Mouse (Mus musculus): ENCODE measurements around the gene Gm17334. TPM values are rescaled to one million over a fixed set of nuclear protein-coding genes. Genes with fewer than 3 reads are reported as not detected.

Gm17334 gene
- polyA plus RNA-seq, 1 experiment from 2014 or later = not detected

- under 1% methylated on average over 40 of the region's 40 CpGs for WGBS
- Histone ChIP-seq H3K4me3 (peak within 1 kb of the TSS; percentile 91), H3K4me1 (replicated peaks) (peaks cover 11% of the 10 kb centered on the region), H3K36me3 (peaks cover 10% of the 10 kb centered on the region), H3K4me2 (peak within 1 kb of the TSS; percentile 89), H3K27me3 (no peaks in the 10 kb centered on the region), H3K9ac (peak within 1 kb of the TSS; percentile 81), H3K27ac (peak within 1 kb of the TSS; percentile 86), H3K9me3 (replicated peaks) (no peaks in the 10 kb centered on the region)
- ATAC-seq (replicated peaks; ENCODE audit: insufficient number of reproducible peaks, insufficient read depth, low FRiP score, low read depth) = peak; percentile 89
Observed at GRCm38 (mm10) chr11:53769760-53770124, 3.2 kb downstream of the Gm17334 start, which contains the start of gene Irf1. Gene Irf1, plus strand, starts transcription at chr11:53770014.

GRCm38 (mm10) chr11:53769185-53769576 is 3.8 kb downstream of the Gm17334 start:
- 53% methylated on average over 12 of the region's 12 CpGs for WGBS
- H3K9me3 ChIP-seq (replicated peaks) = no peaks in the 10 kb centered on the region
- H3K4me1 ChIP-seq (replicated peaks) = peaks cover 16% of the 10 kb centered on the region
- peaks cover 8% of the 10 kb centered on the region for H3K36me3 ChIP-seq
- no peaks in the 10 kb centered on the region for H3K27me3 ChIP-seq
- peak overlapping the region; percentile 89 for H3K4me2 ChIP-seq
- peak overlapping the region; percentile 91 for H3K4me3 ChIP-seq
- peak overlapping the region; percentile 46; the same call in 1 of the 2 replicates for H3K27ac ChIP-seq
- H3K9ac ChIP-seq = no peak overlapping the region
- ATAC-seq (replicated peaks; ENCODE audit: insufficient number of reproducible peaks, insufficient read depth, low FRiP score, low read depth) = no peak

- Histone ChIP-seq H3K4me2 (no peak overlapping the region; the same call in 1 of the 2 replicates), H3K4me1 (replicated peaks) (peaks cover 22% of the 10 kb centered on the region), H3K27me3 (no peaks in the 10 kb centered on the region), H3K9ac (no peak overlapping the region), H3K36me3 (peaks cover 3% of the 10 kb centered on the region), H3K9me3 (replicated peaks) (no peaks in the 10 kb centered on the region), H3K27ac (no peak overlapping the region), H3K4me3 (no peak overlapping the region)
- no peak for ATAC-seq (replicated peaks; ENCODE audit: insufficient number of reproducible peaks, insufficient read depth, low FRiP score, low read depth)
- 78% methylated on average over 13 of the region's 13 CpGs for WGBS
Observed at GRCm38 (mm10) chr11:53768422-53769184, 4.4 kb downstream of the Gm17334 start.

- Histone ChIP-seq H3K9me3 (replicated peaks) (no peaks in the 10 kb centered on the region), H3K4me2 (no peak overlapping the region), H3K27ac (peak overlapping the region; percentile 93), H3K4me1 (replicated peaks) (peaks cover 49% of the 10 kb centered on the region), H3K9ac (no peak overlapping the region), H3K27me3 (no peaks in the 10 kb centered on the region), H3K4me3 (no peak overlapping the region), H3K36me3 (no peaks in the 10 kb centered on the region)
- ATAC-seq (replicated peaks; ENCODE audit: insufficient number of reproducible peaks, insufficient read depth, low FRiP score, low read depth) = no peak
- 54% methylated on average over 5 of the region's 5 CpGs for WGBS
Observed at GRCm38 (mm10) chr11:53764581-53764980, 8.4 kb downstream of the Gm17334 start.

- H3K9ac ChIP-seq = peak overlapping the region; percentile 63
- WGBS = 2% methylated on average over 33 of the region's 33 CpGs
- H3K27me3 ChIP-seq = no peaks in the 10 kb centered on the region
- no peaks in the 10 kb centered on the region for H3K36me3 ChIP-seq
- peak overlapping the region; percentile 75 for H3K4me2 ChIP-seq
- no peaks in the 10 kb centered on the region for H3K9me3 ChIP-seq (replicated peaks)
- H3K27ac ChIP-seq = peak overlapping the region; percentile 93
- H3K4me3 ChIP-seq = peak overlapping the region; percentile 44
- peak; percentile 68 for ATAC-seq (replicated peaks; ENCODE audit: insufficient number of reproducible peaks, insufficient read depth, low FRiP score, low read depth)
- H3K4me1 ChIP-seq (replicated peaks) = peaks cover 55% of the 10 kb centered on the region
Observed at GRCm38 (mm10) chr11:53763496-53764140, 9.4 kb downstream of the Gm17334 start.

- peak overlapping the region; percentile 63 for H3K9ac ChIP-seq
- H3K4me1 ChIP-seq (replicated peaks) = peaks cover 59% of the 10 kb centered on the region
- H3K4me2 ChIP-seq = peak overlapping the region; percentile 75
- H3K9me3 ChIP-seq (replicated peaks) = no peaks in the 10 kb centered on the region
- H3K4me3 ChIP-seq = peak overlapping the region; percentile 44
- no peaks in the 10 kb centered on the region for H3K36me3 ChIP-seq
- H3K27me3 ChIP-seq = no peaks in the 10 kb centered on the region
- peak overlapping the region; percentile 93 for H3K27ac ChIP-seq
- ATAC-seq (replicated peaks; ENCODE audit: insufficient number of reproducible peaks, insufficient read depth, low FRiP score, low read depth) = peak; percentile 8; the same call in 1 of the 2 replicates
- 2% methylated on average over 23 of the region's 23 CpGs for WGBS
Observed at GRCm38 (mm10) chr11:53762827-53763495, 10.0 kb downstream of the Gm17334 start.

GRCm38 (mm10) chr11:53762426-53762825 is 10.6 kb downstream of the Gm17334 start:
- no peaks in the 10 kb centered on the region for H3K36me3 ChIP-seq
- no peak for ATAC-seq (replicated peaks; ENCODE audit: insufficient number of reproducible peaks, insufficient read depth, low FRiP score, low read depth)
- 52% methylated on average over 2 of the region's 2 CpGs for WGBS

GRCm38 (mm10) chr11:53761822-53762221 is 11.2 kb downstream of the Gm17334 start:
- Histone ChIP-seq H3K9ac (no peak overlapping the region), H3K4me2 (0 out of 2 replicates have a peak overlapping the region, but pooled peaks have one; percentile 75), H3K36me3 (no peaks in the 10 kb centered on the region), H3K27me3 (no peaks in the 10 kb centered on the region), H3K9me3 (replicated peaks) (no peaks in the 10 kb centered on the region), H3K27ac (peak overlapping the region; percentile 93), H3K4me1 (replicated peaks) (peaks cover 59% of the 10 kb centered on the region), H3K4me3 (no peak overlapping the region)
- peak; percentile 47; the same call in 1 of the 2 replicates for ATAC-seq (replicated peaks; ENCODE audit: insufficient number of reproducible peaks, insufficient read depth, low FRiP score, low read depth)
- WGBS = 0% methylated on average over 2 of the region's 2 CpGs

More at GRCm38 (mm10) chr11:53762426-53762825, 10.6 kb downstream of the Gm17334 start:
- H3K27me3 ChIP-seq = no peaks in the 10 kb centered on the region
- H3K4me1 ChIP-seq (replicated peaks) = peaks cover 59% of the 10 kb centered on the region
- H3K9me3 ChIP-seq (replicated peaks) = no peaks in the 10 kb centered on the region
- peak overlapping the region; percentile 75 for H3K4me2 ChIP-seq
- peak overlapping the region; percentile 93 for H3K27ac ChIP-seq
- H3K4me3 ChIP-seq = peak overlapping the region; percentile 44
- H3K9ac ChIP-seq = 0 out of 2 replicates have a peak overlapping the region, but pooled peaks have one; percentile 63

GRCm38 (mm10) chr11:53761284-53761683 is 11.7 kb downstream of the Gm17334 start:
- H3K27ac ChIP-seq = peak overlapping the region; percentile 93
- no peaks in the 10 kb centered on the region for H3K27me3 ChIP-seq
- no peaks in the 10 kb centered on the region for H3K36me3 ChIP-seq
- H3K4me3 ChIP-seq = no peak overlapping the region
- ATAC-seq (replicated peaks; ENCODE audit: insufficient number of reproducible peaks, insufficient read depth, low FRiP score, low read depth) = no peak
- H3K9ac ChIP-seq = no peak overlapping the region
- H3K4me1 ChIP-seq (replicated peaks) = peaks cover 59% of the 10 kb centered on the region
- no peaks in the 10 kb centered on the region for H3K9me3 ChIP-seq (replicated peaks)
- H3K4me2 ChIP-seq = no peak overlapping the region
- WGBS = 70% methylated on average over 5 of the region's 5 CpGs

GRCm38 (mm10) chr11:53759545-53760406 is 13.2 kb downstream of the Gm17334 start:
- Histone ChIP-seq H3K9ac (no peak overlapping the region), H3K4me1 (replicated peaks) (peaks cover 58% of the 10 kb centered on the region), H3K27ac (peak overlapping the region; percentile 32), H3K4me2 (peak overlapping the region; percentile 32), H3K27me3 (no peaks in the 10 kb centered on the region), H3K9me3 (replicated peaks) (no peaks in the 10 kb centered on the region), H3K36me3 (no peaks in the 10 kb centered on the region), H3K4me3 (peak overlapping the region; percentile 9; the same call in 1 of the 2 replicates)
- WGBS = 20% methylated on average over 22 of the region's 22 CpGs
- ATAC-seq (replicated peaks; ENCODE audit: insufficient number of reproducible peaks, insufficient read depth, low FRiP score, low read depth) = no peak
